Mouse (Mus musculus): ENCODE measurements around the gene Slc25a30.
"Not testable (repeated sequence)": the region's sequence is repeated elsewhere in the genome, so short reads cannot be mapped to it uniquely, and the experiment has no call there.

Slc25a30 gene

DNA sequence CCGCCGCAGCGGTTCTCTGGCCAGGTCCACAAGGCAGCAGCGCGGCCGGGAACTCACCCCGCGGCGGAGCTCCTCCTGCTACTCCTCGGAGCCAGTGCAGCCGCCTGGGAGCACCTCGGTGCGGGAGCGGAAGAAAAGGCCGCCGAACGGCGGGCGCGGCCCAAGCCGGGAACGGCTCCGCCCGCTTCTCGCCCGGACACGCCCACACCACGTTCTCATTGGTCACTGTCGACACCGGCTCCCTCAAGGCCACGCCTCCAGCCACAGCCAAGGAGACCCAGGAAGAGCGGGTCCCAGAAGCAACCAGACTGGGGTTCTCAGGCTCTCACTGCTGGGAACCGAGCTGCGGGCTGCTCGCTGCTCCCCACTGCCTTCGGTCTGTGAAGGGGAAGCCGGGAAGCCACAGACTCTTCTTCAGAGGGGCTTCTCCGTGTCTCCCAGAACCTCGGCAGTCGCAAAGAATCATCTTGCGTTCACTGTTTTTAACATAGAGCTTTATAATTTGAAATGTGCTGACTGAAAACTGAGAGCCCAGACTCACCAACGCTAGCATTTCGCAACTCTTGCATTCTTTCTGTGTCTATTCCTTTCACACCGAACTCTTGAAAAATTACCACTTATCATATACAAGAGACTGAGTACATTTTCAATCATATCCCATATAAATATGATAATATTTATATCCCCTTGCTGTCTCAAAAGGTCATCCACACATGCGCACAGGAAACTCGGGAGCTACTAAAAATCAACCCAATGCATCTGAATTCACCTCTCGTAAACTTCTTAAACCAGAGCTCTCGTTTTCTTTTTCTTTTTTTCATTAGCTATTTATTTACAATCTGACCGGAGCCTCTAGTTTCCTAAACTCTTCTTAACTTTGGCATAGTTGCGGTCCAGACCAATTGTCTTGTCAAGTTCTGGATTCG, at the start of gene Slc25a30:
Gene Slc25a30, minus strand, starts transcription at position 170 of the 926 bp plus-strand sequence.
- DNase-seq (ENCODE audit: low spot score) = peak; percentile 94

DNA sequence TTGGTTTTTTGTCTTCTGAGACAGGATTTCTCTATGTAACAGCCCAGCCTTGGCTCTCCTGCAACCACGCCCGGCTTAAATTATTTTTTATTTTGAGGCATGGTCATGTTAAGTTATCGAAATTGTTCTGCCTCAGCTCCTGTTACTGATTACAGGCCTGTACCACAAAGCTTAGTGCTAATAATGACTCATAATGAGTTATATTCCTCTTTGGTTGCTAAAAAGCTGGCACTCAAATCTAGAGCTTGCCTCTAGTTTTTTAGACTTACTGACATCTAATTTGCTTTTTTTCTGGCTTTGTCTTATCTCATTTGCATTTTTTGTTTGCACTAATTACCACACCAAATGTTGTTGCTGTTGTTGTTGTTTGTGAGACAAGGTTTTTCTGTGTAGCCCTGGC, 49.7 kb upstream of the Slc25a30 start:
- DNase-seq (ENCODE audit: low spot score) = no peak

DNA sequence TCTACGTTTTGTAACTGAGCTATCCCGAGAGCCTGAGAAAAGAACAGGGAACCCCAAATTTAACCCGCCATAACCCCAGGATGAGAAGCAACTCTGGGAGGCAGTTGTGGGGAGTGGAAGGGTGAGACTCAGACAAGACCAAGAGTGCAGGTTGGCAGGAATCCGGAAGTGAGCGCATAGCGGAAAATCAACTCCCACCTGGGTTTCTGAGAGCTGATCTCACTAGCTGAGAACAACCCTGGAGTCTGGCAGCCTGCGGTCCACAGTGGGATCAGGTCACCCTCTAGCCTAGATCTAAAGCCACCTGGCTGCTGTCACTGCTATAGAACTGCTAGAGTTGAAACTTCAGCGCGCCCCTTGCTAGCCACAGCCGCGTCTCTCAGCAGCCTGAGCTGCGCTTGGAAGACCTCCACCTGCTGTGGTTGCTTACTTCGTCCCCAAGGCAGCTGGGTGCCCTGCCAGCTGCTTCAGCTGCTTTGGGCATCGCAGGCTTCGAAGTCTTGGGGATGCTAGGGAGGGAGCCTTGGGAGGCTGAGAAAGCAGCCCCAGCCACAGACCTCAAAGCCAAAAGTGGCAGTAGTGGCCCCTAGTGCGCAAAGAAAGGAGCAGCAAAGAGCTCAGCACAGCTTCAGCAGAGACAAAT, 48.0 kb upstream of the Slc25a30 start:
- DNase-seq (ENCODE audit: low spot score) = peak; percentile 63

DNA sequence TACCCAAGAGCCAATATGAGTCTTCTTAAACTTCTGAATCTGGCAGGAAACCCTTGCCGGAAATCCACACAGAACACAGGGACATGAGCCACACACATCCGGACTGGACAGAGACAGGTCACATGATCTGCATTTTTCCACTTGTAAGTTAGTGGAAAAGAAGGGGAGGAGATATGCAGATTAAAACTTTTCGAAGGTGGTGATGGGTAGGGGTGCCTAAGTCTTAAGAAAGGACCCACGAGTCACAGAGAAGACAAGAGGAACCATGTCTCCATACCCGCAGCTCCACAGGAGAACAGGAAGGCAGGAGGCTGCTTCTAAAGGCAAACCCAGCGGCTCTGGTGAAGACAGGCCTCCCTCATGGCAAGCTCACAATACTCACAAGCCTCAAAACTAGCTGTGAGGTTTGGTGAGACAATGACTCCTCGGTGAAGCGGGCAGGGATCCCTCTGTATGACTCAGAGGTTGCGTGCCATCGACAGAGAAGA, 47.5 kb upstream of the Slc25a30 start:
- DNase-seq (ENCODE audit: low spot score) = peak; percentile 48

DNA sequence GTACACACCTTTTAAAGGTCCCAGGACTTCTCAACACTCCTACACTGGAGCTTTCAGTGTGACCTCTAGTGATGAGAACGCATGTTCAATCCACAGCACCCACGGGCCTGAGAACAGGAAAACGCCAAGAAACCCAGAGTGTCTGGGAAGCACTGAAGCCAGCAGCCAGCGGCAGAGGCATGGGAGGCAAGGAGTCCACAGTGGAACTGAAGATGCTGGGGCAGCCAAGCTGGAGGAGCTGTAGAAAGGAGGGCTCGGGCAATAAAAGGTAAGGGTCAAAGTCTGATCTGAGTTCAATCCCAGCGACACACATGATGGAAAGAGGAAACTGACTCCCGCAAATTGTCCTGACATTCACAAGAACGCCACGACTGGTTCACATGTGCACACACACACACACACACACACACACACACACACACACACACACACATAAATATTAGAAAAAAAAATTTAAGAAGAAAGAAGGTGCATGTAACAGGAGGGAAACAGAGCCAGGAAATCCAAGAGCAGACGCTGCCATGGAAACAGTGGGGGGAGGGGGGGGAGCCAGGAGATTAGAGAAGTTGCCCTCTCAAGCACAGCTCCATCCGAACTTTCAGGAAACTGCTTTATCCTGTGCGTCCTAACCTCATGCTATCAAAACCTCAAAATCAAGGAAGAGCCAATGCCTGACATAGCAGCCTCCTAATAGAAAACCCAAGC, 46.9 kb upstream of the Slc25a30 start:
- DNase-seq (ENCODE audit: low spot score) = no peak

DNA sequence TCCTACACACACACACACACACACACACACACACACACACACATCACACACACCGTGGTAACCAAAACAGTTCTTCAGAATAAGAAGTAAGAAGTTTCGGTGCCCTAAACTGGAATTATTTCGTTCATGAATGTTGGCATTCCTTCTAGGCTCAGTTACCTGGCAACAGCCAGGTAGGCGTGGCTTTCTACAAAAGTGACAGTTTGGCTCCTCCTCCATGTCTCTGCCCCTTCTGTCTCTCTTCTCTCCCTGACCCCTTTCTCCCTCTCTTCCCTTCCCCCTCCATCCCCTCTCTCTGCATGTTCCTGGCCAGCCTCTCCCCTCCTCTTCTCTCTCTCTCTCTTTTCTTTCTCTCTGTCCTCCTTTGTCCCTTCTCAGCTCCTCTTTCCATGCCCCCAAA, 46.1 kb upstream of the Slc25a30 start:
- no peak for DNase-seq (ENCODE audit: low spot score)

DNA sequence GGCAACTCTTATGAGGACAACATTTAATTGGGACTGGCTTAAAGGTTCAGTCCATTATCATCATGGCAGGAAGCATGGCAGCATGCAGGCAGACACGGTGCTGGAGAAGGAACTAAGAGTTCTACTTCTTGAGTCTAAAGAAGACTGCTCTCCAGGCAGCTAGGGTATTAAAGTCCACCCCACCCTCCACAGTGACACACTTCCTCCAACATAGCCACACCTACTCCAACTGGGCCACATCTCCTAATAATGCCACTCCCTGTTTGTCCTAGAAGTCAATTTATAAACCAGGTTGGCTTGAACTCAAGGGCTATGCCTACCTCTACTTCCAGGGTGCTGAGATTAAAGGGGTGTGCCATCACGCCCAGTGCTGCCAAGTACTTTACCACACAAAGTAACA, 45.2 kb upstream of the Slc25a30 start:
- DNase-seq (ENCODE audit: low spot score) = no peak

DNA sequence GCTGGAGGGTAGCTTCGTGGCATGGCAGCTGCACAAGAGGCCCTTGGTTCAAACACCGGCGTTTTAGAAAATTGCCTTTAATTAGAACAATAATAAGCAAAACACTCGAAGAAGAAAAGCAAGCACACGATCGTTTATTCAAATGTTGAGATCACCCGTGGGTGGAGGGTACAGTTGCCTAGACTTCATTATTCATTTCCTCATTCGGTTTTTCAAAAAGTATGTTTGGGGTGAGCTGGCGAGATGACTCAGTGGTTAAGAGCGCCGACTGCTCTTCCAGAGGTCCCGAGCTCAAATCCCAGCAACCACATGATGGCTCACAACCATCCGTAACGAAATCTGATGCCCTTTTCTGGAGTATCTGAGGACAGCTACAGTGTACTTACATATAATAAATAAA, 43.0 kb upstream of the Slc25a30 start:
- not testable (repeated sequence) for DNase-seq (ENCODE audit: low spot score)

DNA sequence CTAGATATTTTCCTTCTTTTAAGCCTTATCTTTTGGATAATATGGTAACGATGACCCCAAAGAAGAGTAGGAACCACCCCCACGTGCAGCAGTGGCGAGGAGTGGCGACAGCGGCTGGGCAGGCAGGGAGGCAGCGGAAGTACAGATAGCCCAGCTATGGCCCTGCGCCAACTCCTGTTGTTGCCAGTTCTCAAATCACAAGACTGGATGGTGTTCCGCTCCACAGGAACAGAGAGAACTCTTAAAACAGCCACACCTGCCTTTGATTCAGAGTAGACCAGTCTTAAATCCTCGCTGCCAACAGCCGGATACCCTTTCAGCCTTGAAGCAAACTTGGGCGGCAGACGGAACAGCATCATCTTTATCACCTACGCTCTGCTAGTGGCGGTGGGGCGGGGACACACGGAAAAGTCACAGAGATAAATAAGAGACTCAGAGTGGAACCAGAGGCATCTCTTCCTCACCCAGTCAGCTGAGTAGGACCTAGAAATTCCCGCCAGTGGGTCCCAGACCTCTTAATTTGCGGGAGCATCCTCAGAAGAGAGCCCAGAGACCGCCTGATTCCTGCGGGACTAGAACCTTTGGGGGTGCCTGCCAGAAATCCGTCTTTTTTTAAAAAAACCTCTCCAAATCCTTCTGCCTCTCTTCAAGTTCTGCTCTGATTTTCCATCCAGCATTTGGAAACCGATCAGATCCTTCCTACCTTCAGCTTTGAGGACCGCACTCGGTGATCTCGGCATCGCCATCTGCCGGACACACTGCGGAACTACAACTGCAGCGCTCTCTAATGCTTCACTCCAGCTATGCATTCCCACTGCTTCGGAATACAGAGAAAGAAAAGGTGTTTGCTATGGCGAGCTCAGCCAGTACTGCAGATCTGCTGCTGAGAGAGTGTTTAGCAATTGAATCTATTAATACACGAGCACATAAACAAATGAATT, 42.3 kb upstream of the Slc25a30 start:
- DNase-seq (ENCODE audit: low spot score) = peak; percentile 67

DNA sequence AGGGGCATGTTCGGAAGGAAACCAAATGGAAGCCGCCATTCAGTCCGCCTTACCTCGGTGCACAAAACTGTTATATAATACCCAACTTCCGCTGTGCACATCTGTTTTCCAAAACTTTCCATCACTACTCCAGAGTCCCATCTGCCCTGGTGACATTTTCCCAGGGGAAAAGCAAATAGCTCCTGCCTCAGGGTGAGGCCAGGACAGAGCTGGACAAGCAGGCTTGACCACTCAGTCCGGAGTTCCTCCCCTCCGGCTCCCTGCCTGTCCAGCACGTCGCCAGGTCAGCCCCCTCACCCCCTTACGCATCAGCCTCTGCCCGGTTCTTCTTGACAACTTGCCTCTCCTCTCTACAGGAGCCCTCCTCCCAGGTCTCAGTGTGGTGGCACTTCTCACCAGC, 41.4 kb upstream of the Slc25a30 start:
- no peak for DNase-seq (ENCODE audit: low spot score)

DNA sequence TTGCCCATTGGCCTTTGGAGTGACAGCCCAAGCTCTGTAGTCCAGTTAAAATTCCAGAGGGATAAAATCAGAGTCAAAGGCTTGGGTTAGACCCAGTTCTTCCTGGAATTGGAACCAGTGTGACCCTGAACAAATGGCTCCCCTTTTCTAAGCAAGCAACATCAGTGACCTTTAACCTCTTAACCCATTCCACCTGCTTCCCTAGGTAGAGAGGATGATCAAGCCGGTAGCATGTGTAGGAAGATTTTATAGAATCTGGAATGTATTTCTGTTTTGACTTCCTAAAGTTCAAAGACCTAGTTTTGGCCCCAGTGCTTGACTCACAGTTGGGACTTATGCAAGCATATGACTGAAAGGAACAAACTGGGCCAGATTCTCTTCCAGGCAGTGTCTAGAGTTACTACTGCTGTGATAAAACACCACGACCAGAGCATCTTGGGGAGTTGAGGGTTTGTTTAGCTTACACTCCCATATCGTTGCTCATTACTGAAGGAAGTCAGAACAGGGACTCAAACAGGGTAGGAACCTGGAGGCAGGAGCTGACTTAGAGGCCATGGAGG, 40.1 kb upstream of the Slc25a30 start:
- no peak for DNase-seq (ENCODE audit: low spot score)

DNA sequence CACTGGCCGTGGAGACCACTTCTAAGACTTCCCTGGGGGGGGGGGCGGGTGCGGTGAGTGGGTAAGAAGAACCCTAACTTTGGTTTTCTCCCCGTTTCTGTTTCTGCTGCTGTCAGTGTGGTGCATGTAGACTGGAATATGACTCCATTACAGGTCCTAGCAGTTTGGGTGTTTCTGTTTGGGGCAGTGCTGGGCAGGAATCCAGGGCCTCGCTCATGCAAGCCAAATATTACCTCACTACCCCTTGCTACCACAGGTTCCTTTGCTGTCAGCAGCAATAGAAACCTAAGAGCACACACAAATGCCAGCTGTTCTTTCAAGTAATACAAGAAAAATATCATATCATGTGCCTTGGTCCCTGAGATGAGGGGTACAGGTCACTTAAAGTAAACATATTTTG, 33.2 kb upstream of the Slc25a30 start:
- DNase-seq (ENCODE audit: low spot score) = no peak

DNA sequence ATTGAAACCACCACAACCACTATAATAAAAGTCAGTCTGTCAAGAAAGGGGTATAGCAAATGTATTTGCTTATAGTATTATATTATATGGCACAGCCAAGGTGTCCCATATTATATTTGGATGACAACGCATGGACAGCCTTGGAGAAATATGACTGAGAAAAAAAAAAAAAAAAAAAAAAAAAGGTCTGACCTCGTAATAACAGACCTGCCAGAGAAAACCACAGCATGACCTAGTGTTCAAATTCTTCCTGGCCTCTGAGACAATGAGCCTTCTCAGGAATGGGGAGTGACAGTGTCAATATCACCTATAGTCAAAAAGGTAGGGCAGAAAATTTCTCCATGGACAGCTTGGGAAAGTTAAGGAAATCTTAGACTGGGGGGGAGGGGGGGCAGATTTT, 32.5 kb upstream of the Slc25a30 start:
- no peak for DNase-seq (ENCODE audit: low spot score)

DNA sequence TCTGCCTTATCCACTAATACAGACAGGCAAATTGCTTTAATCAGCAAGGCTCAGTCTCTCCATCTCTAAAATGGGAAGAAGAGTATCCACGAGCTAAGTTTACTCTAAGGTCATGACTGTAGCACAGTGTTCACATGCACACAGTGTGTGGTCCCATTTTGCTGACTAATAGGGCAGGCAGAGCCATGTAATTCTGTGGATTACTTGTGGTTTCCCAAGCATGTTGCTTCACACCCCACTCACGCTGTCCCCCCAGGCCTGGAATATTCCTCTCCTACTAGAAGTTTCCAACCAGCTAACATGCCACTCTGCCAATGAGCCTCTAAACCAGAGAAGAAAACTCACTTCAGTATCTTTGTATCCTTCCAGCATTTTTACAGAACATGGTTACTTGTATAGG, 31.7 kb upstream of the Slc25a30 start:
- no peak for DNase-seq (ENCODE audit: low spot score)

DNA sequence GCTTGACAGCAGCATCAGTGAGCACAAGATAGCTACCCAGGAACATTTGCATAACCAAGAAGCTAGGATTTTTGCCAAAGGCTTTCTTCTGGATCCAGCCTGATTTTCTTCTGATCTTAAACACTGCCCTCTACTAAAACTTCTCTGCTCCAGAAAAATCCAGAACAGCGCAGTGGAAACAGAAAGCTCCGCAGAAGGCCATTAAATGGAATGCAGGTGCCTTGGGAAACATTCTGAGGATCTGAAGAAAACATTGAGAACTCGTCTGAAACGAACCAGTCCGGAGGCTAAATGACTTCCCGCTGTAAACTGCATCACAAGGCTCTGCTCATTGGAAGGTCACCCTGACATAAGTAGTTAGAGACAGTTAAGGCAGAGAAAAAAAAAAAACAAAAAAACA, 23.1 kb upstream of the Slc25a30 start:
- no peak for DNase-seq (ENCODE audit: low spot score)

DNA sequence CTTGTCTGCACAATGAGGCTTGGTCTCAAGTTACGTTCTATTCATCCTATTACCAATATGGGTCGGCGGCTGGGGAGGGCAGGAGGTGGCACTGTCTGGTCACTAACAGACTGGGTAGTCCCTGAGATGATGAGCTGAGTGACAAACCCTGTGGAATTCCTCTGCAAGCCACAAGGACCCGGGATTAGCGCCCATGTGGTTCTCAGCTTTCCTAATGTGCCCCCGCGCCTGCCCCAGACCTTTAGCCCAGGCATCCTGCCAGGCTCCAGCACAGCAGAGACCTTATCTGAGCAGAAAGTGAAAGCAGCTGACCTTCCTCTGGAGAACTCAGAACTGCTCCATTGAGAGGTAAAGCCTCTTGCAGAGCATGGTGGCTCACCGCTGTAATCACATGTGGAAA, 21.0 kb upstream of the Slc25a30 start:
- DNase-seq (ENCODE audit: low spot score) = no peak

DNA sequence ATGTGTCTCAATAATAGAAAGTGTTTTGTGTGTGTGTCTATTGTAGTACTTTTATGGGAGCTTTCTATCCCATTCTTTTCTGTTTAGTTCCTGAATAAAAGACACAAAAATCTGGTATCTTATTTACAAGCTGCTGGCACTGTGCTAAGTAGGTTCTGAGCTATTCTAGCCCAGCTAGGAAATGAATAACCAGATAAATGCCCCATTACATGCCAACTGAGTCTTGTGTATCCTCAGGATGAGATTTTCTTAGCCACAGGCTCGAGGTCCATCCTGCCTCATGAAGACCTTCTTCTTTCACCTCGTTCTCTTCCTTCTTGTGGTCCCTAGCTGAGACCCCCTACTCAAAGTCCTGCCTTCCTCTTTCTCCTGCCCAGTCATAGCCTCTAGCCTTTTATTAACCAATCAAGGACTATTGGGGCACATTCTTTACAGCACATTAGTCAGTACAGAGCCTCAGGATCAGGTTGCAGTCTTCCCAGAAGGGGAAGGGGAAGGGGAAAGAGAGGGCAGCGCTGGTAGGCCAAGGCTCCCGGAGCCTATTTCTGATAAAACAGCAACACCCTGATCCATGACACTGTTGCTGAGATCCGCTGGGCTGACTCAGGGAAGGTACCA, 11.0 kb upstream of the Slc25a30 start:
- no peak for DNase-seq (ENCODE audit: low spot score)

DNA sequence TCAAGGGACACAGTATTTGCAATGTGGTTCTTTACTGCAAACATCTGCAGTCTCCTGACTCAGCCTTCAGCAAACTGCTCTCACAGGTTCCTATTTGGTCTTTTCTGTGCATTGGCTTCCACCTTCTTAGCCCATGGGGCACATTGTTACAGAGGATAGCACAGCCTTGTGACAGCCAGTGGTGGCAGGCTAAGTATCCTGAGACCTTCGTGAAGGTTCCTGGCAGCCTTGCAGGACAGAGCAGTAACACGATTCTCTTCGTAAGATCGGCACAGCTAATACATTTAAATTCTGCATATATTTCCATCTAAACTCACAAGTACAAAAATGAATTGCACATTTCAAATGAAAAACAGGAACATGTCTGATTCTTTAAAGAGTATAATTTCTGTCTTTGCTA, 9.1 kb upstream of the Slc25a30 start:
- no peak for DNase-seq (ENCODE audit: low spot score)

DNA sequence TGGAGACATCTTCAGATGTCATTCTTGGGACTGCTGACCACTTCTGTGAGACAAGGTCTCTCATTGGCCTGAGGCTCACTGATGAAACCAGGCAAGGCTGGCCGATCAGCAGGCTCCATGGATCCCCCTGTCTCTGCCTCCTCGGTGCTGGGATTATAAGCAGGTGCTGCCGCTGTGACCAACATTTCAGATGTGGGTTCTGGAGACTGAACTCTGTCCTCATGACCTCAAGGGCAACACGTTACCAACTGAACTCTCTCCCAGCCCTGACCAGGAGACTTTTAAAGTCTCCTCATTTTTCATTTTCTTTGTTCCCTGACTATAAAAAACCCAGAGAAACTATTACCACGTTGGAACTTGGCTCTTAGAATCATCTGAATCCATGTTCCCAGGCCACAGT, 7.9 kb upstream of the Slc25a30 start:
- DNase-seq (ENCODE audit: low spot score) = no peak

DNA sequence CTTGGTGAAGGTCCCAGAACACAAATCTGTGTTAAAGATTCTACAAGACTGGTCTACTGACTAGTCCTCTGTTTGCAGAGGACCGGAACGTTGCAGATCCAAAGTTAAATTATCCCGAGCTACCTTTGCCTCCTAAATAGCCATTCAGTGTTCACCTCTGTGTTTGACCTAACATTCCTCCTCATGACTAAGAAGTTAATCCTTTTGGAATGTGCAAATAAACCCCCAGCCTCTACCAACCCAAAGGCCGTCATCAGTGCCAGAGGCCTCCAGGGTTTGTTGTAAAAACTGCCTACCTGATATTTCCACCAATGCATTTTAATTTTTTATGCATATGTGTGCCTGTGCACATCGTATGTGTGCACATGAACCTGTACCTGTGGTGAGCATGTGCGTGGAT, 7.5 kb upstream of the Slc25a30 start:
- no peak for DNase-seq (ENCODE audit: low spot score)

DNA sequence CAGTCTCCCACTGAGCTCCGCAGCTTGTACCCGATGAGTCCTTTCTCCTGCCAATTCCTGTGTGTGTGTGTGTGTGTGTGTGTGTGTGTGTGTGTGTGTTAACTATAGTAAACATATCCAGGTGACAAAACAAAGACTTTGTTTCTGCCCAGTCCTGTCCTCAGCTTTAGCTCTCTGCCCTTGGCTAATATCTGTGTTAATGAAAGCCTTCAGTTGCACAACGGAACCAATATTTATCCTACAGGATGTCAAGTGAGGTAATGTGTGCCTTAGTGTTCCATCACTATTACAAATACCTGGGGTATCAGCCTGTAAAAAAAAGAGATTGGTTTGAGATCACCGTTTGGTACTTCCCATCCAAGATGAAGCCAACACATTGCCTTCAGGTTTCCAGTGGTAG, 6.3 kb upstream of the Slc25a30 start:
- no peak for DNase-seq (ENCODE audit: low spot score)
